Mouse (Mus musculus) stomach, postnatal 0 days (tissue): ENCODE results near the gene Syde2. TPM values are rescaled to one million over a fixed set of nuclear protein-coding genes. Genes with fewer than 3 reads are reported as not detected.
A peak's percentile ranks its signal among the peaks of the same experiment; 100 is the strongest.

Source experiments
- ATAC-seq: fragments of 200-750 bp; cut with Nextera tagmentation; 2 replicates; pipeline ENCODE4 v1.8.0; 2017; ENCODE audit not compliant: low FRiP score, low TSS enrichment
- DNase-seq: peaks from one replicate; pipeline ENCODE4 v3.0.0-alpha.2; 2016; ENCODE audit warnings: low spot score
- H3K27ac ChIP-seq: fragments of 300-500 bp; sonication (generic); replicated peaks from 2 replicates; pipeline ENCODE4 v1.5.1; 2014; ENCODE audit warnings: mild to moderate bottlenecking, control low read depth
- H3K27me3 ChIP-seq: fragments of 300-500 bp; sonication (generic); 2 replicates; pipeline ENCODE4 v1.6.1; 2014; ENCODE audit warnings: low read length; ENCODE audit not compliant: control insufficient read depth, insufficient read depth
- H3K36me3 ChIP-seq: fragments of 300-500 bp; sonication (generic); 2 replicates; pipeline ENCODE4 v1.6.1; 2014; ENCODE audit warnings: low read length, mixed read lengths; ENCODE audit not compliant: control insufficient read depth, insufficient read depth
- H3K4me1 ChIP-seq: fragments of 300-500 bp; sonication (generic); replicated peaks from 2 replicates; pipeline ENCODE4 v1.6.1; 2014; ENCODE audit warnings: antibody characterized with exemption; ENCODE audit not compliant: control insufficient read depth, insufficient read depth
- H3K4me2 ChIP-seq: fragments of 300-500 bp; sonication (generic); replicated peaks from 2 replicates; pipeline ENCODE4 v1.6.1; 2014; ENCODE audit warnings: low read depth, mild to moderate bottlenecking, control low read depth, moderate library complexity
- H3K4me3 ChIP-seq: fragments of 300-500 bp; sonication (generic); 2 replicates; pipeline ENCODE4 v1.5.1; 2014; ENCODE audit warnings: low read depth, low read length, control low read depth
- H3K9ac ChIP-seq: fragments of 300-500 bp; sonication (generic); 2 replicates; pipeline ENCODE4 v1.6.1; 2014; ENCODE audit warnings: mild to moderate bottlenecking, low read length, control low read depth, mixed read lengths
- H3K9me3 ChIP-seq: fragments of 300-500 bp; sonication (generic); 2 replicates; pipeline ENCODE4 v1.6.1; 2016; ENCODE audit warnings: low read length; ENCODE audit not compliant: control insufficient read depth
- CTCF ChIP-seq: IDR thresholded peaks from 2 replicates; pipeline ENCODE4 v1.5.1; 2016; ENCODE audit warnings: antibody characterized with exemption, low read depth, mild to moderate bottlenecking, moderate library complexity
- EP300 ChIP-seq: optimal IDR thresholded peaks from 2 replicates; pipeline ENCODE3; 2016; ENCODE audit warnings: antibody characterized with exemption
- WGBS: fragments of 180-500 bp; shearing (Covaris S2); extraction: QIAGEN DNeasy Blood & Tissue Kit; methylation state at CpG from one replicate; pipeline ENCODE4 v1.1.7; 2014; 5-methylcytosine and 5-hydroxymethylcytosine counted together
- polyA plus RNA-seq: library from polyadenylated mRNA; unstranded; fragments of >200 nt; fragmentation: Nextera tagmentation; extraction: Ambion mirVana; gene quantifications from 2 replicates; pipeline ENCODE4 v1.2.1, GENCODE M21; 2015

The Syde2 gene
- polyA plus RNA-seq, 1 experiment from 2014 or later, result 1.4 TPM

DNA sequence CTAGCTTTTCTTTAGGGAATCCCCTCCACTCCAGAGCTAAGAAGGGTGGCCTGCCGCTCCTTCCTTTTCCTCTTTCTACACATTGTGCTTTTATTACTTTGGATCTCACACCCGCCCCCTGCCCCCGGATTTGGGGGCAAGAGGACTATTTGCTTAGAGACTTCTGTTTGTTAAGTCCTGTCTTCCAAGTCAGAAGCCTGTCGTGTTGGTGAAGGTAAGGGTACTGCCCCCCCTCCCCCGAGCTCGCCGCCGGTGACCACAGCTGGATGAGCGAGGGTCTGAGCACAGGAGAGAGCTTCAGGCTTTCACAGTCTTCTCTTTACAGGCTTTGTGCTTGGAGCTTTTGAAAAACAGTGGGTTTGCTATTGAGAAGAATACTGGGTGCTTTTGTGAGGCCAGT, 29.9 kb downstream of the Syde2 start:
- no peaks in the 10 kb centered on the region for H3K9me3 ChIP-seq
- ATAC-seq, result no peak
- no peak overlapping the region for H3K4me2 ChIP-seq
- peaks cover 9% of the 10 kb centered on the region for H3K36me3 ChIP-seq
- TF ChIP-seq EP300, result no peak
- no peak for TF ChIP-seq CTCF
- no peak overlapping the region for H3K27ac ChIP-seq
- no peaks in the 10 kb centered on the region for H3K4me1 ChIP-seq
- no peak overlapping the region for H3K9ac ChIP-seq
- WGBS, result 75% methylated on average over 9 of the region's 9 CpGs
- no peaks in the 10 kb centered on the region for H3K27me3 ChIP-seq
- H3K4me3 ChIP-seq, result no peak overlapping the region
- DNase-seq, result no peak

DNA sequence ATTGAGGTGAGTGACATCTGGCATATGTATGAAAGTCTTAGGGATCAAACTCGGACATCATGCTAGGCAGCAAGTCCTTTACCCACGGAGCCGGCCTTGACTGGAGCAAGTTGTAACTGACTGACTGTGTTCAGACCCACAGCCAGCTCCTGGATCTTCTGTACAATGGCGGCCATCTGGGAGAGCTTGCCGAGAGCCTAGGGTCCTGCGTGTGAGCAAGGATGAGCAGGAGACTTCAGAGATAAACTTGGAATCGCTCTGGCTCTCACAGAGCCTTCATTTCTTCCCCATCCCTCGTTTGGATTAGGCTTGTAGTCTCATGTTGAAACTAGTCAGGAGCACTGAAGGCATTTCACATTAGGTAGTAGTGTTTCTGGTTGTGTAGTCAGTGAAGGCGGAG, 34.6 kb downstream of the Syde2 start:
- TF ChIP-seq EP300, result no peak
- TF ChIP-seq CTCF, result no peak
- Histone ChIP-seq H3K4me2 (no peak overlapping the region), H3K36me3 (peaks cover 2% of the 10 kb centered on the region; the same call in 1 of the 2 replicates), H3K9ac (no peak overlapping the region), H3K27me3 (no peaks in the 10 kb centered on the region), H3K4me3 (no peak overlapping the region), H3K27ac (no peak overlapping the region), H3K9me3 (no peaks in the 10 kb centered on the region), H3K4me1 (no peaks in the 10 kb centered on the region)
- DNase-seq (no peak), ATAC-seq (no peak)
- 86% methylated on average over 9 of the region's 9 CpGs for WGBS

DNA sequence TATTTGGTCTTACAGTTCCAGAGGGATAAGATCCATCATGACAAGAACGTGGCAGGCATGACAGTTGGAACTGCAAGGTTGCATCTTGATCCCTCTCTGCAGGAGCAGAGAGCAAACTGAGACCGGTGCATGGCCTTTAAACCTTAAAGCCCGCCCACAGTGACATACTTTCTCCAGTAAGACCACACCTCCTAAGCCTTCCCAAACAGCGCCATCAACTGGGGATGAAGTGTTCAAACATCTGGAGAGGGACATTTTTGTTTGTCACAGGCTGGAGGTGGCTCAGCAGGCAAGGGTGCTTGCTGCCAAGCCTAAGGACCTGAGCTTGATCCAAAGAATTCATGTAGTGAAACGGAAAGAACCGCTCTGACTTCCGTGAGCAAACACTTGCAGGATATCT, 37.1 kb downstream of the Syde2 start:
- Histone ChIP-seq H3K9ac (no peak overlapping the region), H3K27me3 (no peaks in the 10 kb centered on the region), H3K4me1 (no peaks in the 10 kb centered on the region), H3K27ac (no peak overlapping the region), H3K9me3 (no peaks in the 10 kb centered on the region), H3K36me3 (peaks cover 1% of the 10 kb centered on the region; the same call in 1 of the 2 replicates), H3K4me3 (no peak overlapping the region), H3K4me2 (no peak overlapping the region)
- DNase-seq (no peak), ATAC-seq (no peak)
- no peak for TF ChIP-seq EP300
- TF ChIP-seq CTCF, result peak; percentile 6; the same call in 1 of the 2 replicates
- 76% methylated on average over 7 of the region's 7 CpGs for WGBS

DNA sequence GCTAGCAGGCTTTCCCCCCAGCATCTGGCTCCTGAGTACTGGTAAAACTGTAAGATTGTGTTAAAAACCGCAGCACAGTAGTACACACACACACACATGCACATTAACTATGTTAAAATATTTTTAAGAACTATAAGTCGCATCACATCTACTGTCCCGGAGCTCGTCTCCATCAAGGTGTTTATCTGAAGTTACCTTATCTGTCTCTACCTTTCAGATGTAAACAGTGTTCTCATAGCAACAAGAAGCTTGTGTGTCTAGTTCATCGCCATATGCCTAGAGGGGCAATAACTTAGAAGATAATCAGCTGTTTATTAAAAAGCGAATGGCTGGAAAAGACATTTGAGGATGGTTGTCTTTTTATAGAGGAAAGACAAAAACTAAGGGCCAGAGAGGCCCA, 37.8 kb downstream of the Syde2 start:
- H3K36me3 ChIP-seq, result no peaks in the 10 kb centered on the region
- no peak overlapping the region for H3K4me3 ChIP-seq
- DNase-seq (no peak), ATAC-seq (no peak)
- 75% methylated on average over 6 of the region's 6 CpGs for WGBS
- no peaks in the 10 kb centered on the region for H3K27me3 ChIP-seq
- H3K4me1 ChIP-seq, result no peaks in the 10 kb centered on the region
- H3K9me3 ChIP-seq, result no peaks in the 10 kb centered on the region
- TF ChIP-seq EP300 (no peak), CTCF (no peak)
- no peak overlapping the region for H3K9ac ChIP-seq
- no peak overlapping the region for H3K4me2 ChIP-seq
- no peak overlapping the region for H3K27ac ChIP-seq

DNA sequence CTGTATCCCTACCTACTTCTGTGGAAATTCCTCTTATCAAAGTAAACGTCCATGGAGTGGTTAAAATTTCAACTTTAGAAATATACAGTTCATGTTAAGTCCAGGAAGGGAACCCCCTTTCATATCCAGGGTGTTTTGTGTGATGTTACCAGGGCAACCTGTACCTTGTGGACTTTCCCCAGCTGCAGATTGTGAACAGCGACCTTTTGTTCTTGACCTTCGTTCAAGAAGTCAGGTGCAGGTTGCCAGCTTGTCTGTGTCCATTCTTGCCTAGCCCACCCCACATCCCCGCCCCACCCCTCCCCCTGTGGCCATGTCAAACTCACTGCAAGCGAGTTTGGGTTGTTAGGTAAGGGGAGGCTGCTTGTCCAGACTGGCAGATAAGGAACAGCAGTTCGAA, 39.4 kb downstream of the Syde2 start:
- Histone ChIP-seq H3K27me3 (no peaks in the 10 kb centered on the region), H3K27ac (peak overlapping the region; percentile 56; the same call in 1 of the 2 replicates), H3K9me3 (no peaks in the 10 kb centered on the region), H3K4me2 (no peak overlapping the region), H3K36me3 (no peaks in the 10 kb centered on the region), H3K4me3 (no peak overlapping the region), H3K9ac (no peak overlapping the region), H3K4me1 (no peaks in the 10 kb centered on the region)
- no peak for TF ChIP-seq CTCF
- no peak for TF ChIP-seq EP300
- peak; percentile 82 for ATAC-seq
- DNase-seq, result peak; percentile 64
- 19% methylated on average over 6 of the region's 6 CpGs for WGBS

DNA sequence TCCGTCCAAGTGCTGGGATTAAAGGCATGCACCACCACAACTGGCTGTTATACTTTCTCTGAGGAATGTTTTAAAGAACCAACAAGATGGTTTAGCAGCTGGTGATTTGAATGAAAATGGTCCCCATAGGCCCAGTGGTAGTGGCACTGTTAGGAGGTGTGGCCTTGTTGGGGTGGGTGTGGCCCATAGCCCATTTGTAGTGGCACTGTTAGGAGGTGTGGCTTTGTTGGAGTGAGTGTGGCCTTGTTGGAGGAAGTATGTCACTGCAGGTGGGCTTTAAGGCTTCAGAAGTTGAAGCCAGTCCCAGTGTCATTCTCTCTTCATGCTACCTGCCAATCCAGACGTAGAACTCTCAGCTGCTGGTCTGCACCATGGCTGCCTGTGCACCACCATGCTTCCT, 40.7 kb downstream of the Syde2 start:
- no peaks in the 10 kb centered on the region for H3K9me3 ChIP-seq
- DNase-seq (no peak), ATAC-seq (no peak)
- no peak overlapping the region for H3K9ac ChIP-seq
- no peak overlapping the region for H3K27ac ChIP-seq
- 80% methylated on average over 2 of the region's 2 CpGs for WGBS
- no peak overlapping the region for H3K4me3 ChIP-seq
- H3K4me1 ChIP-seq, result no peaks in the 10 kb centered on the region
- no peaks in the 10 kb centered on the region for H3K36me3 ChIP-seq
- H3K27me3 ChIP-seq, result no peaks in the 10 kb centered on the region
- TF ChIP-seq CTCF (no peak), EP300 (no peak)
- H3K4me2 ChIP-seq, result no peak overlapping the region
